Mouse (Mus musculus): ENCODE measurements around the gene Filip1l. TPM values are rescaled to one million over a fixed set of nuclear protein-coding genes. Genes with fewer than 3 reads are reported as not detected.

Filip1l gene
- total RNA-seq, 2 experiments from 2014 or later = 40.8 to 45.8 TPM

DNA sequence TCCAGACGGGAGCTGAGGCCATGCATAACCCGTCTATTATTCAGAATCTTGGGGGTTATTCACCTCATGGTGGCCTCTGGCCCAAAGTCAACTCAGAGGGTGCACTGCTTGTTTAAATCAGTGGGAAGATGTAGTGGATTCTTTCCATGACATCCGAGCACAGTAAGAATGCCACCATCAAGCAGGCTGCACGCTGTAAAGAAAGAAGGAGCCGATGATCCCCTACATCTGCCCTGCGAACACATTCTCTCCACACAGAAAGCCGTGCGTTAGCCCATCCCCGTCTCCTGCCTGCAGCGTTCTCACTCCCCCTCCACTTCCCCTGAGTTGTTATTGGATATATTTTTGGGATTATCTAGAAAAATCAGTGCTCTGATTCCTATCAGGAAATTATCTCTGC lies 73.8 kb downstream of the Filip1l start:
- DNase-seq = no peak
- intact Hi-C loops (cut with DNase I) = no loop called here

DNA sequence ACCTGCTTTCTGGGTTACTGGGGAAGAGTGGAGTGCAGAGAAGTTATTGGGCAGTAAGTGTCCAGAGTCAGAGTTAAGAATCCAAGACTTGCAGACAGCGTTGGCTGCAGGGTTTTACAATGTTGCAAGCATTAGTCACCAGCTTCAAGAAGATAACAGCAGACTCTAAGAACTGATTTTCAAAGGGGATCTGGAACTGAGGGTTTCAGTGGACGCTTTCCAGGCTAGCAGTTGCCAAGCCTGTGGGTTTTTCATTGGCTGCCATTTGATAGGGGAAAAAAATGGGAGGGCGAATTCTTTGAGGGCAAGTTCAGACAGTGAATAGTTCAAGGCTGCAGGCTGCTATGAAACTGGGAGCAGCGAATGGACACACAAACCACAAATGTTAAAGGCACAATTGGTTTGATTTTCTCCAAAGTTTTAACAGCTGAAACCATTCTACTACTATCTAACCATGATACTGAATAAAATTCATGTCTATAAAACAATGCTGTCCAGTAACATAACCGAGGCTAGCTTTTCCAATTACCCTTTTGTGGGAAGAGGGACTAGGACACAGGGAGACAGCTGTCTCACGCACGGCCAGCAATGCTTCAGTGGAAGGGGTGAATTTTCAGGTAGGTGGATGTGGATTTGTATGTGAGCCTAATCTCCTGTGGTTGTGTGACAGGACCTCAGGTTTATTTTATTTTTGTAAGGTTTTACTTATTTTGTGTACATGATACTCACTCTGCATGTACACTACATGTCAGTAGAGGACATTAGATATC lies 74.8 kb downstream of the Filip1l start:
- DNase-seq = peak; percentile 67 to 70
- intact Hi-C loops (cut with DNase I) = no loop called here

DNA sequence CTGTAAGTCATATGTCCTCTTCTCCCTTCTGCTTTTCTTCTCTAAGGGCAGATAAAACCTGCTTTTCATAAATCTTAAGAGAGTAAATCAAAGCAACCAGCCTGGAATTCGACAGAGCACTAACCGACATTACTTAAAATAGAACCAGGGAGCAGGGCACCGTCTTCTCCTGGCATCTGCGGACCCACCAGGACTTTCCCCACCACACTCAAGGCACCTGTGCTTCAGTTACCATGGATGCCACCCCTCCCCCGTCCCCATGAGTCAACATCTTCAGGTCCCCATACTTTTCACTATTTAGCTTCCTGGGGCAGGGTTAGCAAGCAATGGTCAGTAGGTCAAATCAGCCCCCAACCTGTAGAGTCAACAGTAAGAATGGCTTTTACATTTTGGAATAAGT lies 76.1 kb downstream of the Filip1l start:
- no peak for DNase-seq
- intact Hi-C loops (cut with DNase I) = no loop called here

DNA sequence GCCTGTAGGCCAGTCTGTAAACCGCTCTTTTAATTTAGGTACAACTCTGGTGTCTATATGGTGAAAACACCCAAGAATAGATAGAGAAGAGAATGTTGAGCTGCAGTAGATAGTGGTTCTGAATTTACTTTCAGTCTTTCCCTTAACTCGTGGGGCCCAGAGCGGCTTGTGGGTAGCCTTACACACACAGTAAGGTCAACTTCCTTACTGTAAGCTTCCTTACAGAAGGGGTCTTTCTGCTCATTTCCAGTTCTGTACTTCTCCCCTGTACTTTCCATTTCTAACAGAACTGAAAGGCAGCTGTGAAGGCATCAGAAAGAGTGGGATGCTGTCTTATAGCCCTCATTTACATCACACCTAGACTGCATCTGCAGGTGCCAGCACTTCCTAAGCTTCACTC lies 78.4 kb downstream of the Filip1l start:
- no peak for DNase-seq

DNA sequence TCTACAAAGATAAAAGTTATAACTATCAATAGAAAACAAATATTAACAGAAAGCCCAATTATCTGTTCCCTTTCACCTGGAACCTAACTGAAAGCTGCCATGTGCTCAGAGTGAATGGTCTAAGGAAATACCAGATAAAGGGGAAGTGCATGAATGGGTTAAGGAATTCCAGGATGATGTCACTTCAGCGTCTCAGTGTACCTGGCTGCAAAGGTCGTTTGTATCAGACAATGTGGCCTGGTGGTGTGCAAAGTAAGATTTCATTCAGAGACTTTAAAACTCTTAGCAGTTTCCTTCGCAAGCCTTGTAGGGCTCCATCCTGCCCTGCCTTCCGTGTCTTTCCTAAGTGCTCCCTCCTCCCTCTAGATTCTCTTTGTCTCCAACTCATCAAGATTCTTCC lies 80.3 kb downstream of the Filip1l start:
- intact Hi-C loops (cut with DNase I) = no loop called here
- DNase-seq = no peak

More for the DNA sequence above, 78.4 kb downstream of the Filip1l start:
- intact Hi-C loops (cut with DNase I) = no loop called here

DNA sequence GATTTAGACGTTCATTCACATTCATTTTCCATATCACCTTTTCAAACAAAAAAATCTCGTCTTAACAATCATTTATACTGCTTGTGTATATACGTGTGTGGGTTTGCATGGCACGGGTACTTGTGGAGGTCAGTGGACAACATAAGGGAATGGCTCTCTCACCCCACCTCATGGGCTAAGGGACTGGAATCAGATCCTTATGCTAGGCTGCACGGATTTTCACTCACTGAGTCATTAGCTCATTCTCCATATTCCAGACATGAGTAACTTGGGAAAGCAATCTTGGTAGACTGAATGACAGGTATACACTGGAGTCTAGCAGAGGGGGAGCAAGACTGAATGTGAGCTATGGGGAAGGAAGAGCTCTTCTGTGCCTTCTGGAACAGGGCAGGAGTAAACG lies 80.8 kb downstream of the Filip1l start:
- DNase-seq = no peak
- intact Hi-C loops (cut with DNase I) = no loop called here

DNA sequence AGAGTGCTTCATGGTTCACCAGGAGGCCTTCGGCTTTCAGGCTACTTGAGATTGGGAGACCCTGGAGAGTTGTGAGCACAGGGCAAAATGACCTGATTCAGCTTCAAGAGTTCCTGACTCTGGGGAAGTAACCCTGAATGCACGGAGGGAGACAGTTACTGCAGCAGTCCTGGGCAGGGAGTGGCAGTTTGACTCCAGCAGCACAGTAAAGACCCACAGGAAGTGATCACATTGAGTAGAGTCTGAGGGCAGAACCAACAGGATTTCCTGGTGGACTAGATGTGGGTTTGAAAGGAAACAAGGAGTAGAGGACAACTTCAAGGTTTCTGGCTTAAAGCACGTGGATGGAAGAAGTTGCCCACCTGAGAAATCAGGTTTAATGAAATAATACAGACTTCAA lies 81.7 kb downstream of the Filip1l start:
- intact Hi-C loops (cut with DNase I) = no loop called here
- no peak for DNase-seq

DNA sequence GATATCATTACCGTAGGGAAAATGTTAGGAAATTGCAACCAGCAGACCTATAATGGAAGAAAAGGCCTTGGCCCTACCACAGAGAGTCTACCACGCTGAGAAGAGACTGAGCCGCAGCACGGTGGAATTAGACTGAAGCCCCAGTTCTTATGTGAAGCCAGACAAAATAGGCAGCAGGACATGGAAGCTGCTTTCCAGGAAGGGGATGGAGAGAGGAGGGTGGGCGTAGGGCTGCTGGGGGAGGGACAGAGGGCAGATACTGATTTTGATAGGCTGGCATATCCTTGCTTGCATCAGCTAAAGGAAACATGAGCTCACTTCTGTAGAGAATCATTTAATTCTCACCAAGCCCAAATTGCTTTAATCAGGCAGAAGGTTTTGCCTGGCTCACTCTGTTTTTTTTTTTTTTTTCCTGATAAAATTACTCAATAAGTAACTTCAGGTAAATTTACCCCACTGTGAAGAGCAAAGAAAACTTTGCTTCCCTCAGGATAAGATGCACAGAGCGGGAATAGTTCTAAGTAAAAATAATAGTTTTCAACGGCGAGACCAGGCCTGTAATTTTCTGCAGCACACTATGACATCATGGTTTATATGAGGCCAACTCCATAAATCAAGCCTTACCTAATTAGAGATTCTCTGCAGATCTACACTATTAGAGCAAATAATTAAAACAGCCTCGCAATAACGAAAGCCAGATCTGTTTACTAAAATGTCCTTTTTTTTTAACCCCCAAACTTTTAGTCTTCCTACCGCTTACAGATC lies 84.8 kb downstream of the Filip1l start:
- intact Hi-C loops (cut with DNase I) = no loop called here

DNA sequence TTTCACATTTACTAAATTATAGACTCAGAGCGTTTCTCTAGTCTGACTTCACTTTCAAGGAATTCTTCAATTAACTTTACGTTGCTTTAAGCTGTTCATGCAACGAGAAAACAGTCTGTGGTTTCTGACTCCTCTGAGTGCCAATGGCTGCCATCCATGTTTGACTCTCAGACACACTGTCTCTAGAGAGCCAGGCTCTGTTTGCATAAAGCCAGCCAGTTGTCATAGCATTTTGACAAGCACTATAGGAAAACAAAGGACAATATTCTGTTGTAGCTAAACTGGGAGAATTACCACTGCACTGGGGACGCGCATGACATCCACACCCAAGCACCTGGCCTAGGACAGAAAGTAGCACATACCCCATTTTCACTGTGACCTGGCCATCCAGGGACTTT lies 85.4 kb downstream of the Filip1l start:
- intact Hi-C loops (cut with DNase I) = no loop called here
- DNase-seq = no peak

More for the DNA sequence above, 84.8 kb downstream of the Filip1l start:
- DNase-seq = no peak

DNA sequence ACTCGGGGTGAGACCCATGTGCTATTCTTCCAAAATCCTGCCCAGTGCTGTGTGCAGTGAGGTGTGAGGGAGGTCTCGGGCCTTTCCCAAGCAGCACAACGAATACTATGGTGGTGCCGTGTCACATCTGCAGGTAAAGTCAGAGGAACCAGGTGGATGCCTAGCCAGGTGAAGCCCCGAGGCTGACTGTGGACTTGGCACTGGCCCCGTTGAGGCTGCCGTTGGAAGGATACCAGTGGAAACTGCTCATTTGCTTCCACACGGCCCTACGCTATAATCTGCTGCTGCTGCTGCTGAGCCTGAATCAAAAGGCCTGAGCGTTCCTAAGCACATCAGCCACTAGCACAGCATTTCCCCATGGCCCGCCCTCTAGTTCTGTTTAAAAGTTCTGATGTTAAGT lies 86.3 kb downstream of the Filip1l start:
- DNase-seq = no peak
- intact Hi-C loops (cut with DNase I) = no loop called here

DNA sequence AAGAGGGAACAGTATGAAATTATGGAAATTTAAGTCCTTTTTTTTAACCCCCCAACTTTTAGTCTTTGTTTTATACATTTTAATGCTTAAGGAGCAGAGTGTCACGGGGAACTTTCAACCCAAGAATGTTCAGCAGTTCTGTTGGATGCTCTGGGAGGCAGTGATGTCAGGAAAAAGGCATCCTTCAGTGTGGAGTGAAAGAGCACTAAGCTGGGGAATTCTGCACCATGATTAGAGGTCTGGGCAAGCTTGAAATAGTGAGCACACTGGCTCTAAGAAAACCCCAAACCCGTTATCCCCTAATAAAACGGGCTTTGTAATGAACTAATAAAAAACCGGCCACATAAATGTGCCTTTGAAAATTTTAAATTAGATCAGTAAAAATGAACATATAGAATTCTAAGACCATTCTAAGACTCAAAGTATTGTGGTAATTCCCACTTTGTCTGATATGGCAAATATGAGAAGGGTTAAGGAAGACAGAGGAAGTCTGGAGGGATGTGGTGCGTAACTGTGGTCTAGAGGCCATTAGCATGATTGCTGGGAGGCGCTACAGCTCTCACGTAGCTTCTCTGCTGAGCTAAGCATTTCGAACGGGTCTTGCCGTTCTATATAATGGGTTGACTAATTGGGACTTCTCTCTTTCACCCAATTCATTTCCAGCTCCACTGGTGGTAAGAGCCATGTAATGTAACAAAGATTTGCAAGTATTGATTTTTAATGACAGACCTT lies 88.0 kb downstream of the Filip1l start:
- intact Hi-C loops (cut with DNase I) = no loop called here
- no peak for DNase-seq

DNA sequence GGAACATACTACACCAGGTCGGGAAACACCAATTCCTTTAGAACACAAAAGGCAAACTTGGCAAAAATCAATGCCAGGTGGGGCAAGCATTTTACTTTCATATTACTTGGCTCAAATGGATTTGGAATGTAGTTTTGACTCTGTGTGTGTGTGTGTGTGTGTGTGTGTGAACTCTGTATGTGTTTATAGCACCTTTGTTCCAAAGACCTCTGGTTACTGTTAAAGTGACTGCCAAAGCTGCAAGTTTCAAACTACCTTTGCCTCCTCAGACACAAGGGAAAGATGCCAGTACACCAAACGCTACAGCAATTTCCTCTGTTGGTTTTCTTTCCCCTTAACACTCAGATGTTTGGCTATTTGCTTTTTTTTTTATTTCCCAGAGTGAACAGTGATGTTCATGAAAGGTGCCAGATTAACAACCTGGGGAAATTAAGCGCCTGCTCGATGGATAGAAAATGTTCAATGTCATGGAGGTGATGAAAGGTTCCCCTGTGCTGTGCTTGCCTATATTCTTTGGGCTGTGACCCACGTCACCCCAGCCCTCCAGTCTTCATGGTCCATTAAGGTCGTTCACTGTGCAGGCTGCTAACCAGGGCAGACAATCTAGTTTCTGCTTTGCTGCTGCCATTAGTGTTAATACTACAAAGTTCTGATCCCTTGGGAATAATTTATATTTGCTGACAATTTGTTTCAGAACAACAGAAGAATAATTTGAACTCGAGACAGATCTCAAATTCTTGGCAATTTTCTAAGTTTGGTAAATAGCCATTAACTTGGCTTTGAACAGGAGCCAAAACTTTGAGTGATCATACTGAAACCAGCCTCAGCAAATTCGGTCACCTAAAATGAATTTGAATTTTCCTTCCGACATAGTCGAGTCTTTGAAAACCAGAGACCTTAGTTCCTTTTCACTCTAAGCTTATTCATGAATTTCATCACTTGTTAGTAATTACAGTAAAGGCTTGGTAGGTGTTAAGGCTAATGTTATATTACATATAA lies 92.5 kb downstream of the Filip1l start:
- intact Hi-C loops (cut with DNase I) = no loop called here

DNA sequence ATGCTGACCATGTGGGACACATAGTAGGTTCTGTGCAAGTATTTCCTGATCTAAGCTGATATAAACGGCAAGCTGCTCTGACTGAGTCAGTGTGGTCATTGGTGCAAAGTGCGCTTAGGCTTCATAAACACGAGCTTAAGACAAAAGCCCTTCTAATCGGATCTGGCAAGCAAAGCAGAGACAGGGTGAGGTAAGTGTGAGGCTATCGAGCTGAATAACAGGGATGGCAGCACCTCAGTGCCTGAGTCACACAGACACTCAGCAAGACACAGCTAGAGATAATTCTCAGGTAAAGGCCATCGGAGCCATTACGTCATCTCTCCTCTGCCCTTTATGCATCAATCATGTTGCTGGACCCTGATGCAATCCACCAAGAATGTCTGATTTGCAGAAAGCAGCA lies 100.1 kb downstream of the Filip1l start:
- DNase-seq = no peak
- intact Hi-C loops (cut with DNase I) = no loop called here

More for the DNA sequence above, 92.5 kb downstream of the Filip1l start:
- DNase-seq = no peak

DNA sequence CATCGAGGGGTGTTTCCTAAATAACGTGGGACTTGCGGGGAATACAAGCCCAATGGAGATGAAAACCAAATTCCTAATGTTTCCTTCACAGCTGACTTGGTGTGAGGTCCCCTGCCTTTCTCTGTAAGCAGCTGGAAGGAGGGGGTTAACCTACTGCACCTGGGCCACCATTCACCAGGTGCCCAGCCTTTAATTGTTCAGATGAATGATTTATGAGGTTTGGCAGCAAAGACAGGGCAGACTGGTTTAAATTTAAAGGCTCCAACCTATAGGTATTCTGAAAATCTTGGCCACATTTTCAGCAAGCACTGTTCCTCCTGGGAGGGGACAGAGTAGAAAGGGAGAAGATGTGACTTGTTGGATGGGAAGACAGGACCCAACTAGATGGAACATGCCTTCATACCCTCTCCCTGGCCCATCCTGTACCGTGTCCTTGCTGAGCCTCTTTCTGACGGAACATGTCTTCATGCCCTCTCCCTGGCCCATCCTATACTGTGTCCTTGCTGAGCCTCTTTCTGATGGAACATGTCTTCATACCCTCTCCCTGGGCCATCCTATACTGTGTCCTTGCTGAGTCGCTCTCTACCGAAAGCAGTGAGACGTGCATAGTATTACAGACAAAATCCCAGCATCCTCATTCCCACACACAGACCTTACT lies 101.3 kb downstream of the Filip1l start:
- intact Hi-C loops (cut with DNase I) = no loop called here
- no peak for DNase-seq

DNA sequence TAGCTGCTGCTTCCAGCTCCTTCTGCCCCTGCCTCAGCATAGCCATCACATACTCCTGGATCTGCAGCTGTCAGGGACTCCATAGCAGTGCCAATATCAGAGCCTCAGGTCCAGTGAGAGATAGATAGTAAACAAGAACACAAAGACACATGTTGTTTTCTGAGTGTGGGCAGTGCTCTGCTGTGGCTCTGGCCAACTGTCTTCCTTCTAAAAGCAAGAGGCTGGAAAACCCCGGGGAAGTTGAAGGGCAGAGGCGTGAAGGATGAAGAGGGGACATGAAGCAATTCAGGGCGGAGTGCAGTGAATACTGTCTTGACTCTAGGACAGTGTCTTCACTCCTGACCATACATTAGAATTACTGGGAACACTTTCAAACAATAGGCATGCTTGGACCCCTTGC lies 102.7 kb downstream of the Filip1l start:
- intact Hi-C loops (cut with DNase I) = no loop called here
- DNase-seq = no peak

DNA sequence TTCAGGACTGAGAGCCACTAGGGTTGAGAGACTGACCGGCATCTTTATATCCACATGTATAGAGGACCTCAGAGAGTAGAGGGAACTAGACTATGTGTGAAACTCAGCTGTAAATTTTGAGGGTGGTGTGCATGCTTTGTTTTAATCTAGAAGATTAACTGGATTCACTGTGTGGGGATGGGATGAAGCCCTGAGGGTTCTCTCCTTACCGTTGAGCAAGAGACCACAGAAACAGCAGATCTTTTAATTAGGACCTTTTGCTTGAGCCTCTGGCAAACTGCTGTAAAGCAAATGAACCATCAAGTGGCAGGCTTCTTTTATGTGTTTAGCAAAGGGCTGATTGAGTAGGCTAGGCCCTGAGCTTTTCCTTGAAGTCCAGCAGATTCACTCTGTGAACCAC lies 103.1 kb downstream of the Filip1l start:
- intact Hi-C loops (cut with DNase I) = no loop called here
- DNase-seq = no peak

DNA sequence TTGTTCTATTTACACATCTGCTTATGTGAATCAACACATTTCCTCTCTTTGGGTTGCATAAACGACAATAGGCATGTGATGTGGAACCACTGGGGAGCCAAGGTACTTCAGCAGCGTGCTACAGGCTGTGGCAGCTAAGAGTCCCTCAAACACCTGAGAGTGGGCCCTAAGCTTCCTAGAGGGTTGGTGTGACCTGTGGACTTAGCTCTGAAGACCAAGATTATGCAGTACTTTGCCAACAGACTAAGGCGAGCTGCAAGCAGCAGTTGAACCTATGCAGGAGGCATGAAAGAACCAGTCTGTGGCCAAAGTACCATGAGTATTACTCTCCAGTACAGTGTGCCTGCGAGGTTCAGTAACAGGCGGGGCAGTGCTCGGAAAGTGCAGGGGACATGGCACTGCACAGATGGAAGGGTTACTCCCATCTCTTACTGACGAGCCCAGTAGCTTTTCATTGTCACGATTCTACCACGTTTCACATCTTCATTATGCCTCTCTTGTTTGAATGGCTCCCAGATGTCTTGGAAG lies 112.6 kb downstream of the Filip1l start:
- no peak for DNase-seq
- intact Hi-C loops (cut with DNase I) = no loop called here

DNA sequence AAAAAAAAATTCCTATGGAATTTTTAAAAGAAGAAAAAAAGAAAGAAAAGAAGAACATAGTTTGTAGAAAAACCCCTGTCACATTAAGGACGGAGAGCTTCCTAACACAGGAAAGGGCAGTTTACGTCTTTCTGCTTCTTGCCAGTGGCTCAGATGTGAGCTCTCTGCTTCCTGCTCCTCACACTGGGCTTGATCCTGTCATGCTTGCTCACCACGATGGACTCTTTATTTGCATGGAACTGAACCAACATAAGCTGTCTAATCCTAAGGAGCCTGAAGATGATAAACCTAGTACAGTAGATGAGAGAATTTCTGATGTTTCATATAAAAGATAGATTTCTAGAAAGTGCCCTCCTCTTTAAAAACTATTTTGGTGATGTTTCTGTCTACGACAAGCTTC lies 116.4 kb downstream of the Filip1l start:
- intact Hi-C loops (cut with DNase I) = no loop called here
- no peak for DNase-seq

DNA sequence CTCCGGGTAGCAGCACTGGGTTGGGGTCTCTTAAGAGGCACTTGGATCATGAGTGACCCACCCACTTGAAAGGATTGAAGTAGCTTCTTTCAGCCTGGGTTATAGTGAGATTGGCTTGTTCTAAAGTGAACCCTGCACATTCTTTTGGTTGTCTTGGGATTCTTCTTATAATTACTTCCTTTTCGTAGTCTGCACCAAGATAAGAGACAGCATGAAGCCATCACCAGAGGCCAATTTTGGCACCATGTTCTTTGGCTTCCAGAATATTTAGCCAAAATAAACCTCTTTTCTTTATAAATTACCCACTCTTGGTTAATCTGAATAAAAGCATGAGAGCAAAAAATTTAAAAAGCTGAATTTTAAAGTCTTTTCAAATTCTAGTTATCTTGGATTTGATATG lies 117.0 kb downstream of the Filip1l start:
- no peak for DNase-seq
- intact Hi-C loops (cut with DNase I) = no loop called here
